Mouse (Mus musculus): ENCODE measurements around the gene 0610009B22Rik. TPM values are rescaled to one million over a fixed set of nuclear protein-coding genes. Genes with fewer than 3 reads are reported as not detected.
"Not testable (repeated sequence)": the region's sequence is repeated elsewhere in the genome, so short reads cannot be mapped to it uniquely, and the experiment has no call there.

0610009B22Rik gene
- polyA plus RNA-seq, 1 experiment from 2014 or later = 75.5 TPM

- Histone ChIP-seq H3K9ac (ENCODE audit: low read length) (no peak overlapping the region), H3K36me3 (ENCODE audit: control insufficient read depth, insufficient read depth) (no peaks in the 10 kb centered on the region), H3K4me3 (ENCODE audit: low read length) (no peak overlapping the region), H3K4me1 (ENCODE audit: control insufficient read depth, insufficient read depth, low read length) (no peaks in the 10 kb centered on the region), H3K27me3 (ENCODE audit: control insufficient read depth, insufficient read depth, low read length) (no peaks in the 10 kb centered on the region), H3K9me3 (replicated peaks; ENCODE audit: control insufficient read depth, low read length) (no peaks in the 10 kb centered on the region), H3K4me2 (ENCODE audit: low read depth, low read length) (no peak overlapping the region), H3K27ac (ENCODE audit: low read length) (no peak overlapping the region)
- ATAC-seq (replicated peaks; ENCODE audit: extremely low read depth, insufficient read depth, low FRiP score) = no peak
- 87% methylated on average over 7 of the region's 7 CpGs for WGBS
Observed at GRCm38 (mm10) chr11:51670846-51671245, 17.8 kb downstream of the 0610009B22Rik start.

DNA sequence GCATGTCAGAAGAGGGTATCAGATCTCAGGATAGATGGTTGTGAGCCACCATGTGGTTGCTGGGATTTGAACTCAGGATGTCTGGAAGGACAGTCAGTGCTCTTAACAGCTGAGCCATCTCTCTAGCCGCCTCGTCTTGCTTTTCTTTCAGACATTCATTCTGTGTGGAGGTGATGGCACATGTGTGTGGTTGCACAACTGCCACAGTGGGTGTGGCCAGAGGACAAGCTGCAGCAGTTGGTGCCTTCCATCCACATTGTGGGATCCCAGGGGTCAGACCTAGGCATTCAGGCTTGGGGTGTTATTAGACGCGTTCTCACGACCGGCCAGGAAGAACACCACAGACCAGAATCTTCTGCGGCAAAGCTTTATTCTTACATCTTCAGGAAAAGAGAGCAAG is 23.9 kb downstream of the 0610009B22Rik start:
- H3K9me3 ChIP-seq (replicated peaks; ENCODE audit: control insufficient read depth, low read length); H3K9ac ChIP-seq (ENCODE audit: low read length); H3K4me2 ChIP-seq (ENCODE audit: low read depth, low read length); H3K4me3 ChIP-seq (ENCODE audit: low read length); H3K27ac ChIP-seq (ENCODE audit: low read length); H3K36me3 ChIP-seq (ENCODE audit: control insufficient read depth, insufficient read depth); H3K4me1 ChIP-seq (ENCODE audit: control insufficient read depth, insufficient read depth, low read length); ATAC-seq (replicated peaks; ENCODE audit: extremely low read depth, insufficient read depth, low FRiP score); H3K27me3 ChIP-seq (ENCODE audit: control insufficient read depth, insufficient read depth, low read length): not testable (repeated sequence)
- WGBS = 83% methylated on average over 7 of the region's 7 CpGs

- H3K36me3 ChIP-seq (ENCODE audit: control insufficient read depth, insufficient read depth) = no peaks in the 10 kb centered on the region
- no peaks in the 10 kb centered on the region for H3K27me3 ChIP-seq (ENCODE audit: control insufficient read depth, insufficient read depth, low read length)
- no peaks in the 10 kb centered on the region for H3K9me3 ChIP-seq (replicated peaks; ENCODE audit: control insufficient read depth, low read length)
- no peak overlapping the region for H3K4me3 ChIP-seq (ENCODE audit: low read length)
- no peak overlapping the region for H3K9ac ChIP-seq (ENCODE audit: low read length)
- H3K27ac ChIP-seq (ENCODE audit: low read length) = no peak overlapping the region
- no peak overlapping the region for H3K4me2 ChIP-seq (ENCODE audit: low read depth, low read length)
- peaks cover 9% of the 10 kb centered on the region for H3K4me1 ChIP-seq (ENCODE audit: control insufficient read depth, insufficient read depth, low read length)
- ATAC-seq (replicated peaks; ENCODE audit: extremely low read depth, insufficient read depth, low FRiP score) = no peak
- 82% methylated on average over 7 of the region's 7 CpGs for WGBS
Observed at GRCm38 (mm10) chr11:51662632-51663031, 26.0 kb downstream of the 0610009B22Rik start.

DNA sequence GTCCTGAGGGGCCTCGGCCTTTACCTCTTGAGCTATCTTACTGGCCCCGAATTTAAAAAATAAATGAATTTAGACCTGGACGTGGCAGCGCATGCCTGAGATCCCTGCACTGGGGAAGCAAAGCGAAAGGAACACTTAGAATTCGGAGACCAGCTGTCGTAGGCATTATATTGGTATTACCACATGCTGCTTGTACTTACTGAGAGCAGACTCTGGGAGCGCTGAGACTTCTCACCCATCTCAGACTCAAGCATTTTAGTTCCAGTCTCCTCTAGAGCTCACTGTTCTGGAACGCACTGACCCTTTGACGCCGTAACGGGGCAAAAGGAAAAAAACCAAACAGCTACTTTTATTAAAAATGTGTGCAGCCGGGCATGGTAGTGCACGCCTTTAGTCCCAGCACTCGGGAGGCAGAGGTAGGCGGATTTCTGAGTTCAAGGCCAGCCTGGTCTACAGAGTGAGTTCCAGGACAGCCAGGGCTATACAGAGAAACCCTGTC is 26.8 kb downstream of the 0610009B22Rik start:
- Histone ChIP-seq H3K9ac (ENCODE audit: low read length) (no peak overlapping the region), H3K27ac (ENCODE audit: low read length) (no peak overlapping the region), H3K4me2 (ENCODE audit: low read depth, low read length) (no peak overlapping the region), H3K4me1 (ENCODE audit: control insufficient read depth, insufficient read depth, low read length) (peaks cover 9% of the 10 kb centered on the region), H3K27me3 (ENCODE audit: control insufficient read depth, insufficient read depth, low read length) (no peaks in the 10 kb centered on the region), H3K4me3 (ENCODE audit: low read length) (no peak overlapping the region), H3K36me3 (ENCODE audit: control insufficient read depth, insufficient read depth) (no peaks in the 10 kb centered on the region), H3K9me3 (replicated peaks; ENCODE audit: control insufficient read depth, low read length) (no peaks in the 10 kb centered on the region)
- WGBS = 86% methylated on average over 16 of the region's 16 CpGs
- ATAC-seq (replicated peaks; ENCODE audit: extremely low read depth, insufficient read depth, low FRiP score) = no peak

GRCm38 (mm10) chr11:51658705-51659104 is 30.0 kb downstream of the 0610009B22Rik start:
- no peak overlapping the region for H3K4me3 ChIP-seq (ENCODE audit: low read length)
- no peak overlapping the region for H3K4me2 ChIP-seq (ENCODE audit: low read depth, low read length)
- ATAC-seq (replicated peaks; ENCODE audit: extremely low read depth, insufficient read depth, low FRiP score) = peak; percentile 73; the same call in 1 of the 2 replicates
- H3K36me3 ChIP-seq (ENCODE audit: control insufficient read depth, insufficient read depth) = no peaks in the 10 kb centered on the region
- peaks cover 9% of the 10 kb centered on the region for H3K4me1 ChIP-seq (ENCODE audit: control insufficient read depth, insufficient read depth, low read length)
- H3K27me3 ChIP-seq (ENCODE audit: control insufficient read depth, insufficient read depth, low read length) = no peaks in the 10 kb centered on the region
- 39% methylated on average over 6 of the region's 6 CpGs for WGBS
- no peaks in the 10 kb centered on the region for H3K9me3 ChIP-seq (replicated peaks; ENCODE audit: control insufficient read depth, low read length)
- 0 out of 2 replicates have a peak overlapping the region, but pooled peaks have one; percentile 15 for H3K27ac ChIP-seq (ENCODE audit: low read length)
- no peak overlapping the region; the same call in 1 of the 2 replicates for H3K9ac ChIP-seq (ENCODE audit: low read length)

DNA sequence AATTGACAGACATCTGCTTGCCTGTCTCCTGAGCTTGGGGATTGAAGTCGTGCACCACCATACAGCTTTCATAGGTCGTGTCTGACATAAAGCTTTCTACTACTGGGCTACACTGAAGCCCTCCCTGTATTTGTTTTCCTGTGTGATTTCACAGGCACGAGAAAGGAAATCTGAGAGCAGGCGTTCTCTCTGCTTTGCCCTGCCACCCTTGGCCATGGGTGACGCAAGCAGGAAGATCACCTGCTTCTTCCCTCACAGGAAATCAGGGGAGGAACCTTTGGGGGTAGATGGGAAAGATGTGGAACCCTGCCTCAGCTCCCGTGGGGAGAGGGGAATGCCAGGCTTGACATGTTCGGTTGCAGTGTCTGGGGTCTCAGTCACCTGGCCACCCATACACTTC is 30.4 kb downstream of the 0610009B22Rik start:
- H3K27ac ChIP-seq (ENCODE audit: low read length) = 0 out of 2 replicates have a peak overlapping the region, but pooled peaks have one; percentile 15
- peaks cover 9% of the 10 kb centered on the region for H3K4me1 ChIP-seq (ENCODE audit: control insufficient read depth, insufficient read depth, low read length)
- H3K36me3 ChIP-seq (ENCODE audit: control insufficient read depth, insufficient read depth) = no peaks in the 10 kb centered on the region
- no peaks in the 10 kb centered on the region for H3K9me3 ChIP-seq (replicated peaks; ENCODE audit: control insufficient read depth, low read length)
- no peak overlapping the region for H3K4me3 ChIP-seq (ENCODE audit: low read length)
- no peak overlapping the region; the same call in 1 of the 2 replicates for H3K9ac ChIP-seq (ENCODE audit: low read length)
- ATAC-seq (replicated peaks; ENCODE audit: extremely low read depth, insufficient read depth, low FRiP score) = no peak
- 52% methylated on average over 7 of the region's 7 CpGs for WGBS
- no peaks in the 10 kb centered on the region for H3K27me3 ChIP-seq (ENCODE audit: control insufficient read depth, insufficient read depth, low read length)
- H3K4me2 ChIP-seq (ENCODE audit: low read depth, low read length) = no peak overlapping the region

GRCm38 (mm10) chr11:51656798-51657521 is 31.7 kb downstream of the 0610009B22Rik start:
- no peak overlapping the region for H3K9ac ChIP-seq (ENCODE audit: low read length)
- H3K27me3 ChIP-seq (ENCODE audit: control insufficient read depth, insufficient read depth, low read length) = no peaks in the 10 kb centered on the region
- no peak overlapping the region for H3K4me3 ChIP-seq (ENCODE audit: low read length)
- peaks cover 9% of the 10 kb centered on the region for H3K4me1 ChIP-seq (ENCODE audit: control insufficient read depth, insufficient read depth, low read length)
- ATAC-seq (replicated peaks; ENCODE audit: extremely low read depth, insufficient read depth, low FRiP score) = no peak
- no peaks in the 10 kb centered on the region for H3K9me3 ChIP-seq (replicated peaks; ENCODE audit: control insufficient read depth, low read length)
- H3K27ac ChIP-seq (ENCODE audit: low read length) = no peak overlapping the region
- WGBS = 72% methylated on average over 10 of the region's 10 CpGs
- no peak overlapping the region for H3K4me2 ChIP-seq (ENCODE audit: low read depth, low read length)
- H3K36me3 ChIP-seq (ENCODE audit: control insufficient read depth, insufficient read depth) = no peaks in the 10 kb centered on the region

DNA sequence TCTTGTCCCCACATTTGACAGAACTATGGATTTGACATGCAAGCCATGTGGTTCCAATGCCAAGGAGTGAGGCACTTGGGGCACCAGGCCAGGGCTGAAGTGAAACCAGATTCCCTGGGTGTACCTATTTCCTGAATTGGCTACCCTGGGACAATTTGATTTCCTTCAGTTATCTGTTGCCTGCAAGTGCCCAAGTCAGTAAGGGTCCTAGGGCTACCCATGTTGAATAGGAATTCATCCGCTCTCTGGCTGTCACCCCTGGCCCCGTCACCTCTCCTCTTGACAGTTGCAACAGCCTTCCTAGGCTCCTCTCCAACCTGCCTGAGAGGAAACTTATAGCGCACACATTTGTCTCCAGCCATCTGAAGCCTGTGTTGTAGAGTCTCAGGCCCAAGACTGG is 33.8 kb downstream of the 0610009B22Rik start:
- no peaks in the 10 kb centered on the region for H3K9me3 ChIP-seq (replicated peaks; ENCODE audit: control insufficient read depth, low read length)
- H3K27me3 ChIP-seq (ENCODE audit: control insufficient read depth, insufficient read depth, low read length) = no peaks in the 10 kb centered on the region
- no peak overlapping the region for H3K9ac ChIP-seq (ENCODE audit: low read length)
- H3K4me2 ChIP-seq (ENCODE audit: low read depth, low read length) = no peak overlapping the region
- 83% methylated on average over 3 of the region's 3 CpGs for WGBS
- no peak overlapping the region for H3K4me3 ChIP-seq (ENCODE audit: low read length)
- no peaks in the 10 kb centered on the region for H3K36me3 ChIP-seq (ENCODE audit: control insufficient read depth, insufficient read depth)
- ATAC-seq (replicated peaks; ENCODE audit: extremely low read depth, insufficient read depth, low FRiP score) = no peak
- H3K4me1 ChIP-seq (ENCODE audit: control insufficient read depth, insufficient read depth, low read length) = peaks cover 15% of the 10 kb centered on the region
- no peak overlapping the region for H3K27ac ChIP-seq (ENCODE audit: low read length)

DNA sequence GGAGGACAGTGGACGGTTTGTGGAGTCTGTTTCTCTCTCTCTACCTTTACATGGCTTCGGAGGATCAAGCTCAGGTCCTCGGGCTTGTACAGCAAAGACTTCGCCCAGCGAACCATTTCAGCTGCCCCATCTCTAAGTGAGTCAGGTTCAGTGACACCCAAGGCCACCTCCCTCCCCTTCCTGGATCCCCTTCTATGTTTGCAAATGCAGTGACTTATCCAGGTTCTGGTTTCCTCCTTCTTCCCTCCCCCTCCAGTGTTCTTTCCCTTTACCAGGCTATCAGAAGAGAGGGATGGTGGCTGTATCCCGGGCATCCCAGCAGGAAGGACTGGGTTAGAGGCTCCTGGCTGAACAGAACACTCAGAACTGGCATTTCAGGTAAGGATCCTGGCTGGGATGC is 34.9 kb downstream of the 0610009B22Rik start:
- Histone ChIP-seq H3K9ac (ENCODE audit: low read length) (no peak overlapping the region), H3K27me3 (ENCODE audit: control insufficient read depth, insufficient read depth, low read length) (no peaks in the 10 kb centered on the region), H3K4me1 (ENCODE audit: control insufficient read depth, insufficient read depth, low read length) (peaks cover 22% of the 10 kb centered on the region), H3K27ac (ENCODE audit: low read length) (no peak overlapping the region), H3K9me3 (replicated peaks; ENCODE audit: control insufficient read depth, low read length) (no peaks in the 10 kb centered on the region), H3K36me3 (ENCODE audit: control insufficient read depth, insufficient read depth) (no peaks in the 10 kb centered on the region), H3K4me3 (ENCODE audit: low read length) (no peak overlapping the region), H3K4me2 (ENCODE audit: low read depth, low read length) (no peak overlapping the region)
- 80% methylated on average over 6 of the region's 6 CpGs for WGBS
- ATAC-seq (replicated peaks; ENCODE audit: extremely low read depth, insufficient read depth, low FRiP score) = no peak

Measured in heart, embryonic 16.5 days (tissue).